ENCODE assay signal across 9 mouse cellular contexts in the genomic region with DNA sequence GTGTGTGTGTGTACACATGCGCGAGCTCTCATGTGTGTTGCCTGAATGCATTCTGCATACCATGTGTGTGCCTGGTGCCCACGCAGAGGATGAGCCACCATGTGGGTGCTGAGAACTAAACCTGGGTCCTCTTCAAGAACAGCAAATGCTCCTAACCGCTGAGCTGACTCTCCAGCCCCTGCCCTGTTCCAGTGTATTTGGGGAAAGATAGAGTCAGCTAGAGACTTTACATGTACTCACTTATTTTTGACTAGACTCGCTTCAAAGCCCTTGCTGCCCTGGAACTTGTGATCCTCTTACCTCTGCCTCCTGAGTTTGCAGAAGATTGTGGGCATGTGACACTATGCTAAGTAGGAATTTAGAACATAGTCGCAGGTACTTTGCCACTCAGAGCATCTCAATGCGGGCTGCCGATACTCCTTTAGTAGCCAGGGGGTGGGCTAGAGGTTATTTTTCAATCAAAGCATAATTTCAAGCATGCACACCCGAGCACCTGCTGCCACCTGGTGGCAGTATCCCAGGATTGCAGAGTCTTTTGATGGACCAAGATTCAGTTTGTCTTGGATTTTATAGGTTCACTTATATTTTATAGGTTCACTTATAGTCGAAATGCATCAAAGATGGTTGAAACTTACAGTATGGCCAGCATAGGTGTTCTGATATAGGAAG. TPM values are rescaled to one million over a fixed set of nuclear protein-coding genes. Genes with fewer than 3 reads are reported as not detected.
A peak's percentile ranks its signal among the peaks of the same experiment; 100 is the strongest.
DNase-seq lines count a peak whose midpoint lies in the region; ATAC-seq and TF ChIP-seq lines count a peak whose summit lies in the region.
"Had no signal": no experiment of that assay in that cellular context is flagged by ENCODE, and none has a peak within 500 bp of the region (broad histone marks: within the 10 kb centered on the region; RNA-seq: fewer than 3 reads in every experiment).

No protein-coding gene starts in this region.

- intact Hi-C loops in heart, postnatal 14 days (cut with DNase I): loop anchor here (1.0 kb wide), 1 partner anchor 62 kb away; no protein-coding TSS in a partner anchor
- intact Hi-C loops in heart, postnatal 25 days (cut with DNase I): loop anchor here (1.0 to 10.0 kb wide), 2 partner anchors 62 to 457 kb away; no protein-coding TSS in a partner anchor
- intact Hi-C loops in heart, postnatal 36 days (cut with DNase I): loop anchor here (1.0 kb wide), 1 partner anchor 62 kb away; no protein-coding TSS in a partner anchor

- no peak overlapping the region for H3K4me3 ChIP-seq in bone marrow, adult 2 months (replicated peaks; ENCODE audit: control insufficient read depth, low read depth, low read length)
- H3K4me3 ChIP-seq: embryonic facial prominence, embryonic 12.5 days had no signal

- peak; percentile 78 for TF ChIP-seq CTCF in bone marrow, adult 2 months (IDR thresholded peaks at IDR 0.05; ENCODE audit: control insufficient read depth, insufficient read depth, low read length)

- ATAC-seq in megakaryocyte-erythroid progenitor cell, adult 5-6 weeks (replicated peaks; ENCODE audit: low FRiP score, low TSS enrichment, poor library complexity, severe bottlenecking): no peak

- DNase-seq in heart, postnatal 14 days: peak; percentile 58 to 70
- no peak for DNase-seq in heart, postnatal 25 days (ENCODE audit: low spot score)
- DNase-seq in right cerebral cortex, postnatal 14 days: peak; percentile 62
- DNase-seq in right cerebral cortex, adult 18-20 months: no peak
- DNase-seq in heart, postnatal 36 days: peak; percentile 46 to 65
- peak; percentile 34 for DNase-seq in ovary, postnatal 14 days (ENCODE audit: low spot score)

- H3K27ac ChIP-seq in bone marrow, adult 2 months (ENCODE audit: control insufficient read depth, insufficient read depth, low read depth, low read length, poor library complexity): no peak overlapping the region
- H3K27ac ChIP-seq: embryonic facial prominence, embryonic 12.5 days had no signal

- 44% methylated on average over 10 of the region's 10 CpGs for WGBS in bone marrow, adult 2 months

- TF ChIP-seq POLR2A in bone marrow, adult 2 months (IDR thresholded peaks at IDR 0.05; ENCODE audit: borderline replicate concordance, control insufficient read depth, low read depth, low read length): no peak

- no peaks in the 10 kb centered on the region for H3K4me1 ChIP-seq in bone marrow, adult 2 months (ENCODE audit: control insufficient read depth, insufficient read depth, low read length)

RNA-seq across cellular contexts. Expression of gene Clstn1, which starts 25.2 kb away (rescaled TPM):
- 10 to 100 TPM; 76.7 to 82.1 TPM for total RNA-seq in heart, postnatal 14 days (2021)
- 10 to 100 TPM; 80.7 to 84.0 TPM for total RNA-seq in heart, postnatal 25 days (2021)
- polyA plus RNA-seq in bone marrow, adult 2 months (2011; ENCODE audit: insufficient read depth, insufficient read length, low replicate concordance, missing spikeins): 3.9 and 6.3 TPM in 2 replicates
- 10 to 100 TPM; 89.5 to 92.1 TPM for total RNA-seq in heart, postnatal 36 days (2021)
- 30.8 and 31.2 TPM in 2 replicates for total RNA-seq in megakaryocyte-erythroid progenitor cell, adult 5-6 weeks (2014; fragmentation: Nextera tagmentation)
- 23.3 and 30.4 TPM in 2 replicates for total RNA-seq in megakaryocyte-erythroid progenitor cell, adult 5-6 weeks (2017)

Comparison
In these comparisons a context has a peak if more than half of its experiments do, and no peak if none do; other contexts are left out.
1. DNase-seq: peak in heart, postnatal 14 days (2 of 2), right cerebral cortex, postnatal 14 days (single experiment), heart, postnatal 36 days (2 of 2) and ovary, postnatal 14 days (single experiment); none in heart, postnatal 25 days (single experiment) and right cerebral cortex, adult 18-20 months (single experiment).